Mouse (Mus musculus): ENCODE data around the gene Rsrc2.

DNA sequence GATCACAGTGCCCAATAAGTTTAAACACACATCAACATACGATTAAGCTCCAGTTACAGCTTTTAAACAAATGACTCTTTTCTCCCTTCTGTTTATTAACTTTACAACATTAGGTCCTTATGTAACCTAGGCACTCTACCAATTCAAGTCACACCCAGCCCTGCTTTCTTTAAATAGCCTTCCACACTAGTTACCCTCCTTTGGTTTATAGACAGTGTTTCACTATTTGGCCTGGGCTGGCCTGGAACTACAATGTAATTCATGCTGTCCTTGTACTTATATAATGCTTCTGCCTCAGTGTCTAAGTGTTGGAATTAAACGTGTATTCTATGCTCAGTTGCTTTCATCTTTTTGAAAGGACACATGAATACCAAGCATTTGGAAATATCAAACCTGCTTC lies 4.9 kb downstream of the Rsrc2 start:
- TF ChIP-seq POLR2A (IDR thresholded peaks at IDR 0.05; ENCODE audit: borderline replicate concordance, extremely low read depth, low read depth, low read length) = no peak
- TF ChIP-seq CTCF (IDR thresholded peaks at IDR 0.05; ENCODE audit: insufficient read depth, low read length) = no peak
